Mouse (Mus musculus) testis, postnatal 14 days (tissue): ENCODE results near the gene Ide.

ENCODE experiments used
- DNase-seq: peaks from one replicate; pipeline ENCODE4 v3.0.0; 2021; ENCODE audit warnings: low spot score

The Ide gene

DNA sequence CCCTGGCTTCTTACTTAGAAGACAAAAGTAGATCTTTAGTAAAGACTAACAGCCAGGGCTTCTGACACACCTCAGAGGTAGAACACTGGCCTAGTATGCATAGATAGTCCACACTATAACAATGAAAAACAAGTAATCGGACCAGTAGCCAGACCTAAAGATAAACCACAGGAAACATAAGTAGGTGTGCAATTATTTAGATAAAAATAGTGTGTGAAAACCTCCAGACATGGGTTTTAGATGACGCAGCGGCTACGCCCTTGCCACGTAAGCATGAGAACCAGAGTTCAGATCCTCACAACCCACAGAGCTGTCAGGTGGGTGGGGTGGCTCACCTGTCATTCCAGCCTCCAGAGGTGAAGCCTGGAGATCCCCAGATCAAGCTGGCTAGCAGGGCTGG lies 4.3 kb downstream of the Ide start:
- no peak for DNase-seq

GRCm38 (mm10) chr19:37332726-37333125 lies 4.9 kb downstream of the Ide start:
- no peak for DNase-seq

DNA sequence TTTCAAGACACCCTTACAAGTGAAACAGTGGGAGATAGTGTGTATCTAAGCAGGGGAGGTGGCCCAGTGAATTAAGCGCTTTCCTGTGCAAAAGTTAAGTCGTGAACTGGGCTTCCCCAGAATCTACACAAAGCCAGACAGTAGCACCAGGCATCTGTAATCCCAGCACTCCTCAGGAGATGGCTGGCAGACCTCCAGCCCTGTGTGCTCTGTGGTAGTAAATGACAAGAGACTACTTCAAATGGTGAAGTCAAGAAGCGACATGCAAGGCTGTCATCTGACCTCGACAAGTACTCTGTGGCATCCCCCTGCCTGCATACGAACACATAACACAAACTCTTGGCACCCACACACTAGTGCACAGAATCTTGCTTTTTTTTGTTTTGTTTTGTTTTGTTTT lies 10.4 kb downstream of the Ide start:
- no peak for DNase-seq

- DNase-seq = no peak
Measured at GRCm38 (mm10) chr19:37323566-37323965, 14.1 kb downstream of the Ide start.

GRCm38 (mm10) chr19:37320802-37321619 lies 16.6 kb downstream of the Ide start:
- no peak for DNase-seq

DNA sequence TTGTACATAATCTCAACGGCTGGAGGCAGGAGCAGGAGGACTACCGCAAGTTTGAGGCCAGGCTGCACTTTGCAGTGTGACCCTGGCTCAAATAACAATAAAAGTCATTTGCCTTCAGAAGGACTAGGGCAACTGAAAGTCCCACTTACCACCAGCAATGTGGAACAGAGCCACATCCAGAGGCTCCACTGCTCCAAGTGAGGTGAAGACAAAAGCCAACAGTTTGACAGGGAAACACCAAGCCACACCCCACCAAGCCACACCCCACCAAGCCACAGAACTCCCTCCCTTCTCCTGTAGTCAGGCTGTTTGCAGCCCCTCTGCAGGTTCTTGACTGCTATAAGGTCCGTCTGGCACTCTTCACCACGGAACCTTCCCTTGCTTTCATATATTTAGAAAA lies 20.3 kb downstream of the Ide start:
- DNase-seq = no peak

DNA sequence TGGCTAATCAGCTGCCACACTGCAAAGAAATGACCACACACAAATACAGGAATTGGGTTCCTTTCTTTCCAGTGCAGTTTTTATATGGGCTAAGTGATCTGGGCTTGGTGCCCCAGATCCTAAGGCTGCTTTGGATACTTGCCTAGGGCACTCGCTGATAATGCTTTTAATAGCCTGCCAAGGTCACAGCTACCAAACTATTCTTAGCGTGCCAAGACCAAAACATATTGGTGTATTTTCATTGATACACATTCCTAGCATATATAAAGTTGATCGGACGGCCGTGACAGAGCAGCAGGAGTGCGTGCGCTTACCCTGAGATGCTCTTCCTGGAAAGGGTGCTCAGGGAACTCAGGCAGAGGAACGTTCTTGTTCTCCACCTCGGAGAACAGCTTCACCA lies 22.6 kb downstream of the Ide start:
- DNase-seq = no peak

DNA sequence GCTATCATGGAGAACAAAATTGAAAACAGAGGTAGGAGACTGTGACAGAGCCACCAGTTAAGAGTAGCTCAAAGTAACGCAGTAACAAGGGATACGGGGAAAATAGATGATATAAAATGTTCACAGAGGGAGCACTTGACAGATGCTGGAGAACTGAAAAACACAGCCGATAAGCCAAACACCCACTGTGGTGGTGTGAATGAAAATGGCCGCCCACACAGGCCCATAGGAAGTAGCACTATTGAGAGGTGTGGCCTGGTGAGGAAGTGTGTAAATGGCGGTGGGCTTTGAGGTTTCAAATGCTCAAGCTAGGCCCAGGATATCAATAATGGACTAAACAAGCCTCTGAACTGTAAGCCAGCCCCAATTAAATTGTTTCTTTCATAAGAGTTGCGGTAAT lies 26.2 kb downstream of the Ide start:
- no peak for DNase-seq

DNA sequence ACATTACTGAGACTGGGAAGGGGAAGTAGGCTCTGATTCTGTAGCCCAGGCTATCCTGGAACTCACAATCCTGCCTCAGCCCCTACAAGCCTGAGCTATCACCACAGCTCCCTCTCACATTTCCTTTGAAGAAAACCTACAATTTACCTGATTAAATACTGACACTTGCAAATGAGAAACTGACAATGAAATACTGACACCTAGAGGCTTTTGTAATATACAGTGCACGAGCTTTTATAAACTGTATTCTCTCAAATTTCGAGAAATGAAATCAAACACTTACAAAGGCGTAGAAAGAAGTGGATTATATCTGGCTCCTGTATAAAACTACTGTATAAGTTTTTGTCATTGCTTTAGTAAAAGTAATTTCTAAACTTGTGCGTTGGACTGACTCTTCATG lies 27.5 kb downstream of the Ide start:
- no peak for DNase-seq

DNA sequence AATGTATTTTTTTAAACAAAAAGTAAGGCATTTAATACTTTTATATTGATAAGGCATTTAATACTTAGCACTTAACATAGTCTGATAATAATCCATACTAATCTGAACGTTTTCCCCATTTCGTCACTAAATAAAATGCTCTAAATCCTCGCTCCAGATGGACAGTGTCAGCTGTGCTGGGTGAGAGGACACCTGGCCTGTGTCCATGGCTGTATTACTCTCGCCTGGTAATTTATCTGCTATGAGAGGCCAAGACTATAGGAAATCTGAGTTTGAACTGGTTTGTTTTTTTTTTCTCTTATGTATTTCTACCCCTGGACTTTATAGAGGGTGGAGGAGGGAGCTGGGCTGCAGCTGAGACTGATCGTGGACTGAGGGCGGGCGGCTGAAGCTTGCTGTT lies 28.7 kb downstream of the Ide start:
- no peak for DNase-seq

DNA sequence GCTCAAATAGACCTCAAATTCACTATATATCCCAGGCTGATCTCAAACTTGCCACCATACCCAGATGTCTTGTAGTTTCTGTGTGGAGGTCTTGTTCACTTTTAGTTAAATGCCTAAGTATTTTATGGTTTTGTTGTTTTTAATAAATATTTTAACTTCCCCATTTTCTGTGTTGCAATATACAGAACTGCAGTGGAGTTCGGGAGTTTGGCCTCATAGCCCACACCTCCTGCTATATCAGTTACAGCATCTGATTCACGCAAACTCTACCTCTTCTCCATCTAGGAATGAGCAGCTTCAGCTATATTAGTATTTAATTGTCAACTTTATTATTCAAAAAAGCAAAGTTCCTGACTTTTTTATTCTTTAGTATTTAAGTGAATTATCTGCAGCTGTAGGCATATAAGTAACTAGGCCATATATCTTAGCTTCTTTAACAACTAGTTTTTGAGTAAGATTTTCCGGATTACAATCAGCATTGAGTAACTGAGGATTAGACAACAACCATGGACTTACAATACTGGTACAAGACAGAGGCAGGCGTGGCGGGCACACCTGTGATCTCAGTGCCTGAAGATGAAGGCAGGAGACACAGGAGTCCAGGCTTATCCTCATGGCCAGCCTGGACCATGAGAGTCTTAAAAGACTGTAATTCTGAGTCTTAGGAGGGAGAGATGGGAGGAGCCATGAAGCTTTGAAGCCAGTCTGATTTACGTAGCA lies 29.7 kb downstream of the Ide start:
- DNase-seq = no peak

DNA sequence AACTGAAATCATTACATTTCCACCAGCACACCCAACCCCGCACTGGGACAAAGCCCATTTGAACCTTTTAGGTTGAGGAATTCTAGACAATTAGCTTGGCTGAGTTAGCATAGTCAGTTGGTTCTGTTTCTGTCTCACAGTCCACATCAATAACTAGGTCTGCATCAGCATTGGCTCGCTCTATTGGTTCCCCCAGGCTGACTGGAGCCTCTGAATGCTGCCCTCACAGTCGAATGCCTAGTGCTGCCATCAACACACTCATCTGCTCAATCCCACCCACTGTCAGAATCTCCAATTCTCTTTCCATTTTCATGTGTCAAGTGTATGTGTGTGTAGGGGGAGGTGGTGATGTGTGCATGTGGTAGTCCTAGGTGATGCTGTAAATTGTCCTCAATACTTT lies 31.5 kb downstream of the Ide start:
- DNase-seq = no peak

DNA sequence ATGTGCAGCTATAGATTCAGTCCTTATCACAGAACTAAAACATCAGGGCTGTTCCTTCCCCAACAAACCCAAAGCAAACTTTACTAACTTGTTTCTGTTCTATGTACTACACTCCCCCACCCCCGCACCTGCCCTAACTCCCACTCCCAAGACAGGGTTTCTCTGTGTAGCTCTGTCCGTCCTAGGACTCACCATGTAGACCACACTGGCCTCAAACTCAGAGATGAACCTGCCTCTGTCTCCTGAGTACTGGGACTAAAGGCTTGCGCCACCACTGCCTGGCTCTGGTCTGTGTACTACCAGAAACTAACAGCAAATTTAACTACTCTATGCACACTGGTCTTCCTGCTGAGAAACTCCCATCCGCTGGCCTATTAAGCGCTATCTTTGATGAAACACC lies 32.8 kb downstream of the Ide start:
- DNase-seq = no peak

DNA sequence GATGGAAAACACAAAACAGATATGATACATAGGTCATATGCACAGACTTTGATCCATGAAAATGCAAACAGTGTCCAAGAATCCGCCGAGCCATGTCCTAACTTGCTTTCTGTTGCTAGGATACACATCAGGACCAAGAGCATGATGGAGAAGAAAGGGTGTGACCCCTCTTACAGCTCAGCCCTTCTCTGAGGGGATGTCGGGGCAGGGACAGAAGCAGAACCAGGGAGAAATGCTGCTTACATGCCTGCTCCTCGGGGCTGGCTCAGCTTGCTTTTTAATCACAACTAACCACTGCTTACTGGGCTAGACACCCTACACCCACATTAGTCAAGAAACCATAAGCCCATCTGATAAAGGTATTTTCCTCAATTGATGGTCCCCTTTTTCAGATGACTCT lies 33.6 kb downstream of the Ide start:
- DNase-seq = no peak

DNA sequence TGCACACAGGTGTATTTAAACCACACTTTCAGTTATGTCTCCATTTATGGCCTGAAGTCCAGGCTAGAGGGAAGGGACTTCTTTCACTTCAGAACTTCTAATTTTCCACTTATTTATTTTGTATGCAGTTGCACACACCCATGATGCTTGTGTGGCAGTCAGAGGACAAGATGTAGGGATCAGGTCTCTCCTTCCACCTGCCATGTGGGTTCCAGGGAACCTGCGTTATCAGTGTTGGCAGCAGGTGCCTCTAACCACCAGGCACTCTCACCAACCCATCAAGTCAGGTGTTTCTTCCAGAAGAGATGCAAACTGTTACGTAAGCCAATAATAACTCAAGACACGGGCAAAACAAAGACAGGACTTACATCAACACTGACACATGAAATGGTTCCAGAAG lies 35.9 kb downstream of the Ide start:
- no peak for DNase-seq

DNA sequence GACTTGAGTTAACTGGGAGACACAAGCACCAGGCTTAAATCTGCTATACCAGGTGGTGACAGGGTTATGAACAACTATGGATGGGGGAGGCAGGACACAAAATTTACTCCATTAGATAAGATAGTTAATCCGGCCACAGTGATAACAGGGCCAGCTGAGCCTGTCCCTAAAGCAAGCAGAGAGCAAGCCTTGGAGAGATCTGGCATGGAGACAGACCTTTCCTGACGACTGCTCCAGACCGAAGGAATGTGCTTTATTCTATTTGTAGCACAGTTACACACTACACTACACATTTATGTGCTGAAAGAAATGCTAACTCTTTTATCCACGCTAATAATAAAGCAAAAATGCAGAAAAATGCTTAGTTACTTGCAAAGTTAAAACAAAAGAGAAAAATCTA lies 46.0 kb downstream of the Ide start:
- no peak for DNase-seq

GRCm38 (mm10) chr19:37290906-37291305 lies 46.7 kb downstream of the Ide start:
- no peak for DNase-seq

- DNase-seq = no peak
Measured at GRCm38 (mm10) chr19:37284775-37285174, 52.9 kb downstream of the Ide start.

DNA sequence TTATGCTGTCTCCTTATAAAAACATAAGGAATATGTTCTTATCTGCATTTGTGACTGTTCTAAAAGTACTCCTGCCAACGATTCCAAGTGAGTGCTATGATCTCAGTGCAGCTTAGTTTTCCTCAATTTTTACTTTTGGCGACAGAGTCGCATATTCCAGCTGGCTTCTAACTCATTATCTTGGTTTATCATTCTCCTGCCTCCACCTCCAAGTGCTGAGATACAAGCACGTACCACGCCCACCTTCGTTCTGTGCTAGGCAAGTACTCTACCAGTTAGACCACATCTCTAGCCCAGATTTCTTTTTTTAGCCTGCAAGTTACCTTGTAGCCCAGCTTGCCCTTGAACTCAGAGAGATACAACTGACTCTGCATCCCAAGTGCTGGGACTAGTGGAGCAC lies 54.5 kb downstream of the Ide start:
- no peak for DNase-seq

- DNase-seq = no peak
Measured at GRCm38 (mm10) chr19:37281710-37282109, 55.9 kb downstream of the Ide start.

- no peak for DNase-seq
Measured at GRCm38 (mm10) chr19:37279194-37279593, 58.5 kb downstream of the Ide start.

- no peak for DNase-seq
Measured at GRCm38 (mm10) chr19:37275555-37275954, 62.1 kb downstream of the Ide start.

DNA sequence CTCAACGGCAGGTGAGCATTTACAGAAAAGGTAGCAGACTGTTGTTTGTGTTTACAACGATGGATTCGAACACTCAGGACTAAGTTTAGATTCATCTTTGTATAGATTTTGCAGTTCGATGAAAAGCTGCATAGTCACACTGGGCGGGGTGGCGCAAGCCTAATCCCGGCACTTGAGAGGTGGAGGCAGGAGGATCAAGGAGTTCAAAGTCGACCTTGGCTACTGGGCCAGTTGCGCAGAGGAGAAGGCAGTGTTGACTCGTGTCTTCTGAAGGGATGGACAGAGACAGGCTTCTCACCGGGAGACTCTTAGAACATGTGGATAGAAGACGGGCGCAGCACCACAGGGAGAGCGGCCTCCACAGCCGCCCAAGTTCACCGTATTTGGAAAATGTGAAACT lies 68.5 kb downstream of the Ide start:
- DNase-seq = no peak
